Mouse (Mus musculus) midbrain, embryonic 11.5 days (tissue): ENCODE data around the gene Cbx1. TPM values are rescaled to one million over a fixed set of nuclear protein-coding genes. Genes with fewer than 3 reads are reported as not detected.
A peak's percentile ranks its signal among the peaks of the same experiment; 100 is the strongest.

Experiments used
- ATAC-seq: fragments of 200-750 bp; cut with Nextera tagmentation; 2 replicates; pipeline ENCODE4 v1.8.0; 2017; ENCODE audit warnings: moderate TSS enrichment, moderate library complexity; ENCODE audit not compliant: low FRiP score
- DNase-seq: peaks from one replicate; pipeline ENCODE4 v3.0.0; 2015; ENCODE audit warnings: low spot score; ENCODE audit errors: missing footprints
- H3K27ac ChIP-seq: fragments of 300-500 bp; sonication (generic); 2 replicates; pipeline ENCODE4 v1.5.1; 2014; ENCODE audit warnings: low read depth, low read length
- H3K27me3 ChIP-seq: fragments of 300-500 bp; sonication (generic); 2 replicates; pipeline ENCODE4 v1.6.1; 2014; ENCODE audit warnings: mild to moderate bottlenecking, low read length, moderate library complexity, mixed read lengths; ENCODE audit not compliant: control insufficient read depth, insufficient read depth
- H3K36me3 ChIP-seq: fragments of 300-500 bp; sonication (generic); 2 replicates; pipeline ENCODE4 v1.6.1; 2014; ENCODE audit warnings: mild to moderate bottlenecking, low read length, moderate library complexity, mixed read lengths; ENCODE audit not compliant: control insufficient read depth, insufficient read depth
- H3K4me1 ChIP-seq: fragments of 300-500 bp; sonication (generic); 2 replicates; pipeline ENCODE4 v1.6.1; 2014; ENCODE audit warnings: low read length; ENCODE audit not compliant: control insufficient read depth, insufficient read depth
- H3K4me2 ChIP-seq: fragments of 300-500 bp; sonication (generic); 2 replicates; pipeline ENCODE4 v1.6.1; 2014; ENCODE audit warnings: mild to moderate bottlenecking, moderate library complexity
- H3K4me3 ChIP-seq: fragments of 300-500 bp; sonication (generic); 2 replicates; pipeline ENCODE4 v1.5.1; 2014; ENCODE audit warnings: low read depth, low read length
- H3K9ac ChIP-seq: fragments of 300-500 bp; sonication (generic); 2 replicates; pipeline ENCODE4 v1.6.1; 2014; ENCODE audit warnings: low read length
- H3K9me3 ChIP-seq: fragments of 300-500 bp; sonication (generic); 2 replicates; pipeline ENCODE4 v1.6.1; 2016; ENCODE audit warnings: low read length; ENCODE audit not compliant: control insufficient read depth
- WGBS: fragments of 180-500 bp; shearing (Covaris S2); extraction: QIAGEN DNeasy Blood & Tissue Kit; methylation state at CpG from one replicate; pipeline ENCODE4 v1.1.7; 2014; 5-methylcytosine and 5-hydroxymethylcytosine counted together
- polyA plus RNA-seq: library from polyadenylated mRNA; unstranded; fragments of >200 nt; fragmentation: Nextera tagmentation; extraction: Ambion mirVana; gene quantifications from 2 replicates; pipeline ENCODE4 v1.2.1, GENCODE M21; 2014

Cbx1 gene
- 167 and 169 TPM in 2 replicates for polyA plus RNA-seq

- WGBS = 1% methylated on average over 91 of the region's 93 CpGs
- ATAC-seq = peak; percentile 96
Measured at GRCm38 (mm10) chr11:96788871-96789795, at the start of gene Cbx1. TSS of gene Cbx1 (plus strand) at chr11:96789127.

GRCm38 (mm10) chr11:96740796-96741195 is 48.1 kb upstream of the Cbx1 start:
- H3K9me3 ChIP-seq = no peaks in the 10 kb centered on the region
- H3K4me2 ChIP-seq = peak overlapping the region; percentile 25
- DNase-seq (peak; percentile 90), ATAC-seq (no peak)
- no peak overlapping the region for H3K4me3 ChIP-seq
- H3K9ac ChIP-seq = no peak overlapping the region
- H3K27ac ChIP-seq = peak overlapping the region; percentile 79
- 48% methylated on average over 12 of the region's 12 CpGs for WGBS
- H3K36me3 ChIP-seq = no peaks in the 10 kb centered on the region
- peaks cover 45% of the 10 kb centered on the region for H3K4me1 ChIP-seq
- 0 out of 2 replicates have a peak, but pooled peaks cover 4% of the 10 kb centered on the region for H3K27me3 ChIP-seq

More at GRCm38 (mm10) chr11:96788871-96789795, at the start of gene Cbx1:
- no peaks in the 10 kb centered on the region for H3K27me3 ChIP-seq
- peaks cover 14% of the 10 kb centered on the region for H3K4me1 ChIP-seq
- H3K27ac ChIP-seq = peak within 1 kb of the TSS; percentile 95
- H3K36me3 ChIP-seq = no peaks in the 10 kb centered on the region
- peak within 1 kb of the TSS; percentile 76 for H3K4me2 ChIP-seq
- H3K9me3 ChIP-seq = no peaks in the 10 kb centered on the region
- DNase-seq = peak; percentile 98
- H3K4me3 ChIP-seq = peak within 1 kb of the TSS; percentile 91
- H3K9ac ChIP-seq = peak within 1 kb of the TSS; percentile 98

GRCm38 (mm10) chr11:96741995-96742394 is 46.9 kb upstream of the Cbx1 start:
- peak overlapping the region; percentile 62 for H3K27ac ChIP-seq
- no peaks in the 10 kb centered on the region for H3K9me3 ChIP-seq
- DNase-seq (peak; percentile 90), ATAC-seq (peak; percentile 71)
- H3K4me1 ChIP-seq = peaks cover 44% of the 10 kb centered on the region
- H3K36me3 ChIP-seq = no peaks in the 10 kb centered on the region
- no peaks in the 10 kb centered on the region for H3K27me3 ChIP-seq
- WGBS = 12% methylated on average over 12 of the region's 12 CpGs
- no peak overlapping the region for H3K4me3 ChIP-seq
- H3K4me2 ChIP-seq = peak overlapping the region; percentile 33
- H3K9ac ChIP-seq = peak overlapping the region; percentile 18; the same call in 1 of the 2 replicates

- H3K9ac ChIP-seq = no peak overlapping the region
Measured at GRCm38 (mm10) chr11:96743000-96743399, 45.9 kb upstream of the Cbx1 start.

GRCm38 (mm10) chr11:96743891-96744290 is 45.0 kb upstream of the Cbx1 start:
- Histone ChIP-seq H3K27ac (peak overlapping the region; percentile 62; the same call in 1 of the 2 replicates), H3K4me3 (no peak overlapping the region), H3K9ac (no peak overlapping the region), H3K27me3 (no peaks in the 10 kb centered on the region), H3K9me3 (no peaks in the 10 kb centered on the region), H3K4me1 (peaks cover 40% of the 10 kb centered on the region), H3K4me2 (no peak overlapping the region), H3K36me3 (no peaks in the 10 kb centered on the region)
- WGBS = 80% methylated on average over 4 of the region's 4 CpGs
- DNase-seq (no peak), ATAC-seq (no peak)

More at GRCm38 (mm10) chr11:96743000-96743399, 45.9 kb upstream of the Cbx1 start:
- Histone ChIP-seq H3K36me3 (no peaks in the 10 kb centered on the region), H3K4me1 (peaks cover 43% of the 10 kb centered on the region), H3K9me3 (no peaks in the 10 kb centered on the region), H3K27me3 (no peaks in the 10 kb centered on the region), H3K4me3 (no peak overlapping the region), H3K27ac (peak overlapping the region; percentile 62; the same call in 1 of the 2 replicates), H3K4me2 (no peak overlapping the region; the same call in 1 of the 2 replicates)
- DNase-seq (no peak), ATAC-seq (no peak)
- WGBS = 48% methylated on average over 11 of the region's 11 CpGs

GRCm38 (mm10) chr11:96746648-96747047 is 42.3 kb upstream of the Cbx1 start:
- H3K27me3 ChIP-seq = no peaks in the 10 kb centered on the region
- H3K4me1 ChIP-seq = peaks cover 24% of the 10 kb centered on the region
- no peaks in the 10 kb centered on the region for H3K36me3 ChIP-seq
- ATAC-seq = no peak
- no peak overlapping the region for H3K9ac ChIP-seq
- WGBS = 74% methylated on average over 6 of the region's 6 CpGs
- no peak overlapping the region for H3K4me2 ChIP-seq
- H3K27ac ChIP-seq = no peak overlapping the region
- no peak for DNase-seq
- no peaks in the 10 kb centered on the region for H3K9me3 ChIP-seq
- no peak overlapping the region for H3K4me3 ChIP-seq

- Histone ChIP-seq H3K4me3 (no peak overlapping the region), H3K36me3 (no peaks in the 10 kb centered on the region), H3K9me3 (no peaks in the 10 kb centered on the region), H3K27ac (no peak overlapping the region), H3K9ac (no peak overlapping the region), H3K4me2 (no peak overlapping the region), H3K4me1 (peaks cover 14% of the 10 kb centered on the region), H3K27me3 (no peaks in the 10 kb centered on the region)
- no peak for ATAC-seq
- DNase-seq = no peak
- 30% methylated on average over 3 of the region's 3 CpGs for WGBS
Measured at GRCm38 (mm10) chr11:96747555-96747954, 41.4 kb upstream of the Cbx1 start.

- H3K4me2 ChIP-seq = no peak overlapping the region
- ATAC-seq = no peak
- no peaks in the 10 kb centered on the region for H3K27me3 ChIP-seq
- no peaks in the 10 kb centered on the region for H3K4me1 ChIP-seq
- DNase-seq = no peak
- WGBS = 98% methylated on average over 2 of the region's 2 CpGs
- no peak overlapping the region for H3K9ac ChIP-seq
- H3K27ac ChIP-seq = no peak overlapping the region
- no peak overlapping the region for H3K4me3 ChIP-seq
- H3K36me3 ChIP-seq = no peaks in the 10 kb centered on the region
- no peaks in the 10 kb centered on the region for H3K9me3 ChIP-seq
Measured at GRCm38 (mm10) chr11:96755298-96755697, 33.6 kb upstream of the Cbx1 start.

- WGBS = 63% methylated on average over 4 of the region's 4 CpGs
- Histone ChIP-seq H3K36me3 (no peaks in the 10 kb centered on the region), H3K9me3 (no peaks in the 10 kb centered on the region), H3K27ac (no peak overlapping the region), H3K4me3 (no peak overlapping the region), H3K27me3 (no peaks in the 10 kb centered on the region), H3K4me2 (no peak overlapping the region), H3K9ac (no peak overlapping the region), H3K4me1 (no peaks in the 10 kb centered on the region)
- DNase-seq (no peak), ATAC-seq (no peak)
Measured at GRCm38 (mm10) chr11:96757421-96757820, 31.5 kb upstream of the Cbx1 start.
